Mouse (Mus musculus) midbrain, embryonic 12.5 days (tissue): ENCODE results near the gene 1700001O22Rik. TPM values are rescaled to one million over a fixed set of nuclear protein-coding genes. Genes with fewer than 3 reads are reported as not detected.

ENCODE experiments used
- ATAC-seq: fragments of 200-750 bp; cut with Nextera tagmentation; 2 replicates; pipeline ENCODE4 v1.8.0; 2017; ENCODE audit warnings: low read depth, moderate TSS enrichment, moderate library complexity; ENCODE audit not compliant: low FRiP score
- H3K27ac ChIP-seq: fragments of 300-500 bp; sonication (generic); replicated peaks from 2 replicates; pipeline ENCODE4 v1.5.1; 2016; ENCODE audit warnings: mild to moderate bottlenecking
- H3K27me3 ChIP-seq: fragments of 300-500 bp; sonication (generic); 2 replicates; pipeline ENCODE4 v1.6.1; 2016; ENCODE audit warnings: mild to moderate bottlenecking
- H3K36me3 ChIP-seq: fragments of 300-500 bp; sonication (generic); 2 replicates; pipeline ENCODE4 v1.6.1; 2016
- H3K4me1 ChIP-seq: fragments of 300-500 bp; sonication (generic); 2 replicates; pipeline ENCODE4 v1.6.1; 2016
- H3K4me2 ChIP-seq: fragments of 300-500 bp; sonication (generic); replicated peaks from 2 replicates; pipeline ENCODE4 v1.6.1; 2016; ENCODE audit warnings: mild to moderate bottlenecking, moderate library complexity
- H3K4me3 ChIP-seq: fragments of 300-500 bp; sonication (generic); 2 replicates; pipeline ENCODE4 v1.5.1; 2016; ENCODE audit warnings: mild to moderate bottlenecking
- H3K9ac ChIP-seq: fragments of 300-500 bp; sonication (generic); replicated peaks from 2 replicates; pipeline ENCODE4 v1.6.1; 2016; ENCODE audit warnings: mild to moderate bottlenecking, moderate library complexity
- H3K9me3 ChIP-seq: fragments of 300-500 bp; sonication (generic); 2 replicates; pipeline ENCODE4 v1.6.1; 2016; ENCODE audit warnings: mild to moderate bottlenecking
- WGBS: fragments of 180-500 bp; shearing (Covaris S2); methylation state at CpG from one replicate; pipeline ENCODE4 v1.1.7; 2016; 5-methylcytosine and 5-hydroxymethylcytosine counted together
- polyA plus RNA-seq: library from polyadenylated mRNA; unstranded; fragments of >200 nt; fragmentation: Nextera tagmentation; extraction: Ambion mirVana; gene quantifications from 2 replicates; pipeline ENCODE4 v1.2.1, GENCODE M21; 2016

Gene 1700001O22Rik
- polyA plus RNA-seq, 1 experiment from 2014 or later = 2.6 TPM

DNA sequence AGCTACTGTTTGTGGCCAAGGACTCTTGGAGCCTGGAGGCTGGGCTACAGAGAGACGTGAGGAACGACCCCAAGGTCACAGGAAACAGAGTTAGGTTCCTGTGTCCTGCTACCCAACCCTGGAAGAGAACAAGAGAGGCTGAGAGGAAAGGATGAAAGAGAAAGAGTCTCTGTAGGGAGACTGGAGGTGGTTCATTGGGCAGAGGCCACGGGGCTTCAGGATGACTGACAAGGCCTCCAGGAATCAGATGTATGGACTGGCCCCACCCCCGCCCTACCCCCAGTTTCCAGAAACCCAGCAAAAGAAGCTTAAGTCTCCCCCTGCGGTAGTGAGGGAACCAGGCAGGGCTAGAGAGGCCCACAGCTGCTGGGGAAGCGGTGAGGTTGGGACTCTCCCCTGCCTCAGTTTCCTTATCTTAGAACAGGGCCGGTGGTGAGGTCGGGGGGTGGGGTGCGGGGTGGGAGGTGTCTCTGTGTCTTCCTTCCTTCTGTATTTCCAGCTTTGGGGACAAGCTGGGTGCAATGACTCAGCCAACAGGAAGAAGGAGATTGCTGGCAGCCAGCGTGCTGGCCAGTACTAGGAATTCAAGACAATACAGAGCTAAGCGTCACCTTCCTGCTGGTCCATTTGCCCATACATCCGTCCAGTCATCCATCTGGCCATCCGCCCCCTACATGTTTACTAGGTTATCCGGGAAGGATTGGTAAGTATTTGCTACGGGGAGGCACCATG, 30.7 kb downstream of the 1700001O22Rik start:
- Histone ChIP-seq H3K27me3 (no peaks in the 10 kb centered on the region), H3K4me3 (no peak overlapping the region), H3K4me1 (peaks cover 26% of the 10 kb centered on the region), H3K4me2 (no peak overlapping the region), H3K36me3 (no peaks in the 10 kb centered on the region), H3K9ac (no peak overlapping the region; the same call in 1 of the 2 replicates), H3K9me3 (no peaks in the 10 kb centered on the region), H3K27ac (peak overlapping the region; percentile 86)
- WGBS = 41% methylated on average over 15 of the region's 15 CpGs
- ATAC-seq = no peak

DNA sequence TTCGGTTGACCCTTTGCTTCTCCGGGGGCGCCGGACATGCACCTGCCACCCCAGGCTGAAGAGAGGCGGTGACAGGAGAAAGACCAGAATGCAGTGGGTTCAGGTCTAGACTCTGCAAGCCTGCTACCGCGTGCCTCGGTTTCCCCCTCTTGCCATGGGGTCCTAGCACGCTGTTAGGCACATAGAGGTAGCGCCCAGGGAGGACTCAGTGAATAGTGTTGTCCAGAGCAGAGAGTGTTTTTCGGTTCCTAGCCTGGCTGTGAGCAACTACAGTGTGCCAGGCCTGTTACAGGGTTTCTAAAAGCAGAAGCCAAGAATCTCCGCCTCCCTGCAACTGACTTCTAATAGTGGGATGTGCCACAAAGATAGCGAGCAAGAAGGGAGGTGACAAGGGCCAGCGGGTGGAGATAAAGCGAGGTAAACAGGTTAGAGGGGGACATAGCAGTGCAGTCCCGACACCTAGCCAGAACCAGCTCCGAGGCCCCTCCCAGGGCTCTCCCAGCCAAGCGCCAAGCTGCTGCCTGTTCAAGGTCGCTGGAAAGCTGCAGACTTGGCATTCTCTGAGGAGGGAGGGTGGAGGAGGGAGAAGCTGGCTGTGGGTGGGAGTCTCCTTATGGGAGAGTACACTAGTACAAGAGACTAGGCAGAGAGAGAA, 31.5 kb downstream of the 1700001O22Rik start:
- Histone ChIP-seq H3K4me1 (peaks cover 32% of the 10 kb centered on the region), H3K4me3 (peak overlapping the region; percentile 46), H3K9me3 (no peaks in the 10 kb centered on the region), H3K9ac (peak overlapping the region; percentile 71), H3K27ac (peak overlapping the region; percentile 86), H3K36me3 (no peaks in the 10 kb centered on the region), H3K27me3 (no peaks in the 10 kb centered on the region), H3K4me2 (peak overlapping the region; percentile 80)
- WGBS = 4% methylated on average over 19 of the region's 19 CpGs
- ATAC-seq = peak; percentile 54

DNA sequence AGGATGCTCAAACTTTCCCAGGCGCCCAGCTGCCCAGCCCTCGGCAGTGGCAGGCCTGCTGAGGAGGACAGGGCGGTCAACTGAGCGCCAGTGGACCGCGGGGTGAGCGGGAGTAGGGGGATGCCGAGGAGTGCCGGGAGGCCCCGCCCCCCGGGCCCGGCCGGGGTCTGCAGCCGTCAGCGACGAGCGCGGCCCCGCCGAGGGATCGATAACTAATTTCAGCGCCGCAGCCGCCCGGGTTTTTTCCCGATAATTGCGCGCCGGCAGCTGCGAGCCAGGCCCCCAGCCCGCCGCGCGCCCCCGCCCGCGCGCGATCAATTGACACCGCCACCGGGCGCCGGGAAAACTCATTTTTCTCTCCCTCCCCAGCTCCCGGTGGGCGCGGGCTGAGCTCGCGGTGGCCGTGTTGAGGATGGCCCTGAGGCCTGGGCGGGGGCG, 32.1 kb downstream of the 1700001O22Rik start:
- Histone ChIP-seq H3K4me1 (peaks cover 32% of the 10 kb centered on the region), H3K4me2 (peak overlapping the region; percentile 80), H3K36me3 (no peaks in the 10 kb centered on the region), H3K4me3 (peak overlapping the region; percentile 46), H3K27ac (peak overlapping the region; percentile 86), H3K9me3 (no peaks in the 10 kb centered on the region), H3K27me3 (no peaks in the 10 kb centered on the region), H3K9ac (peak overlapping the region; percentile 71)
- under 1% methylated on average over 50 of the region's 51 CpGs for WGBS
- ATAC-seq = peak; percentile 77

DNA sequence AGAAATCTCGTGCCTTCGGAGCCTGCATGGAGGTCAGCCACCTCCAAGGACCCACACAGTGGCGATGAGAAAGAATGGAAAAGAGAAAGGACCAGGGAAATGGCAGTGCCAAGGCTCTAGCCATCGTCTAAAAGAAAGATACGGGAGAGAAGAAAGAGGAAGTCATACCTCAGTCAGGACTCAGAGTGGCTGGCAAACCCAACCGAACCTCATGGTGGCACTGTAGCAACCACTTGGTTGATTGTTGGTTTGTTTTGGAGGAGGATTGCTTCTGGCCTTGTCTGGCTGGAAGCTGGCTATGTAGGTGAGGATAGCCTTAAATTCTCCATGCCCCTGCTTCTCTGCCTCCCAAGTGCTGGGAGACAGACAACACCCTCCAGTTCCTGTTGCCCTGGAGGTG, 34.3 kb downstream of the 1700001O22Rik start:
- H3K9ac ChIP-seq = no peak overlapping the region
- ATAC-seq = no peak
- WGBS = 61% methylated on average over 6 of the region's 6 CpGs
- H3K27me3 ChIP-seq = no peaks in the 10 kb centered on the region
- H3K9me3 ChIP-seq = peaks cover 10% of the 10 kb centered on the region; the same call in 1 of the 2 replicates
- no peaks in the 10 kb centered on the region for H3K36me3 ChIP-seq
- no peak overlapping the region for H3K4me3 ChIP-seq
- H3K4me1 ChIP-seq = peaks cover 32% of the 10 kb centered on the region
- H3K4me2 ChIP-seq = no peak overlapping the region
- no peak overlapping the region for H3K27ac ChIP-seq

DNA sequence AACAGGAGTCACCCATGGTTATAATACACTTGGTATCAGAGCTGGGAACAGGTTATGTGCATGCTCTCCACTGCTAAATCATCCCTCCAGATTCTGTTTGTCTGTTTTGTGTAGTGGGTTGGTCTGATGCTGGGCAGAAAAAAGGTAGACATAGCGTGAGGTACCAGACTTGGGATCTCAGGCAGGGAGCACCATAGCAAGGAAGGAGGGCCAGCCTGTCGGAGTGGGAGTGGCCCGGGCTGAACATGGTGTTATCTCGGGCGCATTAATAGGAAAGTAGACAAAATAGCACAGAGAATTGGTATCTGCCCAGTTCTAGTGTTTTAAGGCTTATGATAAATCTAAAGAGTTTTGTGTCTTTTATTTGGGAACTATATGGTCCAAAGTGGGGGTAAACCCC, 34.9 kb downstream of the 1700001O22Rik start:
- WGBS = 81% methylated on average over 5 of the region's 5 CpGs

DNA sequence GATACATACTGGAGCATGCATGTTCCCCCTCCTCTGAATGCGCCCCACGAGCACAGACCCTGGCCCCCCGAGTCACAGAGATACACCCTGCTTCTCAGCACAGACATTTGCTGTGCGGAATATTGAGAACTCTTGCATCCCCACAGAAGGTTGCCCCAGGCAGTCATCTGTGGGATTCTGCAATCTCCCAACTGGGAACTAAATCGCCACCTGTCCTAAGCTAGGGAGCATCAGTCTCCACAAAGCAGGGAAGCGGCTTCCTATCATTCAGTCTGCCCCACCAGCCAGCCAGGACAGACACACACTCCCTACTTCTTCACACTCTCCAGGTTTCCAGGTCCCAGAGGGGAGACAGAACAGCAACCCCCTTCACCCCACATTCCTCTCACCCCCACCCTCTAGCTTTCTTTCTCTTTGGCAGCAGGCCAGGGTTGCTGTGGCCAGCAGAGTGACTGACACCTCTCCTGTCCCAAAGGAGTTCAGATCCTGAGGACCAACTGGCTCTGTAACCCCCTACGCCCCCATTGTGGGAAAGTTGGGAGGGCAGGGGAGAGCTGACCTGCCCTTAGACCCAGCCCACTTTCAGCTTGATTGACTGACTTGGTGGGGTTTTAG, 35.7 kb downstream of the 1700001O22Rik start:
- no peaks in the 10 kb centered on the region for H3K36me3 ChIP-seq
- no peak overlapping the region for H3K9ac ChIP-seq
- ATAC-seq = no peak
- H3K4me2 ChIP-seq = no peak overlapping the region
- no peaks in the 10 kb centered on the region for H3K27me3 ChIP-seq
- no peak overlapping the region; the same call in 1 of the 2 replicates for H3K27ac ChIP-seq
- H3K4me3 ChIP-seq = no peak overlapping the region
- WGBS = 86% methylated on average over 7 of the region's 7 CpGs
- H3K9me3 ChIP-seq = peaks cover 10% of the 10 kb centered on the region; the same call in 1 of the 2 replicates
- peaks cover 29% of the 10 kb centered on the region for H3K4me1 ChIP-seq

More for the DNA sequence above, 34.9 kb downstream of the 1700001O22Rik start:
- H3K4me2 ChIP-seq = no peak overlapping the region
- no peak overlapping the region for H3K27ac ChIP-seq
- no peak for ATAC-seq
- H3K9me3 ChIP-seq = peaks cover 10% of the 10 kb centered on the region; the same call in 1 of the 2 replicates
- no peak overlapping the region for H3K4me3 ChIP-seq
- no peak overlapping the region for H3K9ac ChIP-seq
- no peaks in the 10 kb centered on the region for H3K27me3 ChIP-seq
- H3K4me1 ChIP-seq = peaks cover 32% of the 10 kb centered on the region
- H3K36me3 ChIP-seq = no peaks in the 10 kb centered on the region

DNA sequence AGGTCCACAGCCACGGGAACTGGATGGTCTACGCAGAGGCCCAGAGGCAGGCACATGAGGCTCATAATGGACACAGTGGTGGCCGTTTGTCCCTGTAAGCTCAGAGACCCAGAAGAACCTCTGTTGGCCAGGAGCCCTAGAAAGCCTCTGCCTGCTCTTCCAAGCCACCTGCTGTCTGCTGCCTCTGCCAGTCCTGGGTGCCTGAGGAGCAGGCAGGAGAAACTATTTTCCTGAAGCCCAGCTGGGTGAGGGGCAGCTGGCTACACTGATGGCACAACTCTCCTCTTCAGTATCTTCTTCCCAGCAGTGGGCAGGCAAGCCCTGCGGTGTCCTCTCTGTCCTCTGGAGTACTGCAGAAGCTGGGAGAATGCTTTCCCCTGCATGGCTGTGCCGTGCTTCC, 37.0 kb downstream of the 1700001O22Rik start:
- no peak overlapping the region for H3K4me2 ChIP-seq
- no peak overlapping the region for H3K4me3 ChIP-seq
- 82% methylated on average over 5 of the region's 5 CpGs for WGBS
- H3K36me3 ChIP-seq = no peaks in the 10 kb centered on the region
- no peak for ATAC-seq
- H3K9me3 ChIP-seq = peaks cover 10% of the 10 kb centered on the region; the same call in 1 of the 2 replicates
- H3K4me1 ChIP-seq = peaks cover 16% of the 10 kb centered on the region
- no peak overlapping the region for H3K27ac ChIP-seq
- H3K9ac ChIP-seq = no peak overlapping the region
- H3K27me3 ChIP-seq = no peaks in the 10 kb centered on the region

DNA sequence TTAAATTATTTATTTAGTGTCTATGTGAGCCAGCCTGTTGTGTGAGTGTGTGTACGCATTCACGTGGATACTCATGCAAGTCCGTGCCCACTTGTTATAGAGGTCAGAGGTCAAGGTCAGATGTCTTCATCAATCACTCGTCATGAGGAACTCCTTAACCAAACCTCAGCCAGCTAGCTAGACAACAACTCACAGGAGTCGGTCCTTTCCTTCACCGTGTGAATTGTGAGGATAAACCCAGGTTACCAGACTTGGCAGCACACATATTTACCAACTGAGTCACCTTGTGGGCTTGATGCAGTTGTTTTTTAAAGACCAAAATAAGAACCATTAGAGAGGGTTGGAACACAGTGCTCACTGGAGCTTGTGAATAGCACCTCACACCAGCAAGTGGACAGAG, 42.8 kb downstream of the 1700001O22Rik start:
- no peak for ATAC-seq
- no peak overlapping the region for H3K4me3 ChIP-seq
- whole genome bisulfite sequencing = 21% methylated on average over 6 of the region's 6 CpGs
- peaks cover 15% of the 10 kb centered on the region for H3K9me3 ChIP-seq
- no peaks in the 10 kb centered on the region for H3K27me3 ChIP-seq
- H3K9ac ChIP-seq = no peak overlapping the region
- peaks cover 34% of the 10 kb centered on the region for H3K4me1 ChIP-seq
- H3K27ac ChIP-seq = no peak overlapping the region
- H3K4me2 ChIP-seq = no peak overlapping the region
- no peaks in the 10 kb centered on the region for H3K36me3 ChIP-seq

DNA sequence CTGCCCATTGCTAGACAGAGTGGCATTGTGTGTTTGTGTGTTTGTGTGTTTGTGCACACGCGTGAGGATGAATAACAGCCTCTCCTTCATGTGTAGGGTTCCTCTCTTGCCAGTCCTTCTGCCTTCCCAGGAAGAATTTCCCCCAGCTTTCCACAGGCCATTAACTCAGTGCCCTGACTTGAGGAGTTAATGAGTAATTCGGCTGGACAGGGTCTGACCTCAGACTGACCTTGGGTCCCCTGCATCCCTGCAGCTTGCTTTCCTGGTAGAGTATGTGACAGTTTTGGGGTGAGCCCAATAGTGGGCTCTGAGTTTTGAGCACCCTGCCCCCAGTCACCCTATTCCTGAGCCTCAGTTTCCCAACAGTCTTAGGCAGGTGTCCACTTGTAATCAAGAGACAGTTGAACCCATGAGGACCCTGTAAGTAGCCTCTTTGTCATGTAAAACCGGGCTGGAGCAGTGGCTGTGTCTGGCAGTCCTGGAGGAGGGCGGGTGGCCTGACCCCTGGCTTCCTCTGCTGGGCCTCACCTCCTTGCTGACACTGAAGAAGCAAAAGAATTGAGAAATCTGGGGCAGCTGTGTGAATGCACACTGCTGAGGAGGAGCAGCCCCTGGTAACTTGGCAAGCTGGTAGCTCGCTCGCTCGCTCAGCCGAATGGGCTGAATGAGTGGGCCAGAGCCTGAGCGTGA, 43.5 kb downstream of the 1700001O22Rik start:
- peaks cover 34% of the 10 kb centered on the region for H3K4me1 ChIP-seq
- H3K4me2 ChIP-seq = no peak overlapping the region
- peak overlapping the region; percentile 83 for H3K27ac ChIP-seq
- H3K36me3 ChIP-seq = no peaks in the 10 kb centered on the region
- no peak overlapping the region for H3K4me3 ChIP-seq
- H3K27me3 ChIP-seq = no peaks in the 10 kb centered on the region
- H3K9me3 ChIP-seq = peaks cover 13% of the 10 kb centered on the region
- H3K9ac ChIP-seq = no peak overlapping the region
- ATAC-seq = no peak
- WGBS = 25% methylated on average over 10 of the region's 10 CpGs

DNA sequence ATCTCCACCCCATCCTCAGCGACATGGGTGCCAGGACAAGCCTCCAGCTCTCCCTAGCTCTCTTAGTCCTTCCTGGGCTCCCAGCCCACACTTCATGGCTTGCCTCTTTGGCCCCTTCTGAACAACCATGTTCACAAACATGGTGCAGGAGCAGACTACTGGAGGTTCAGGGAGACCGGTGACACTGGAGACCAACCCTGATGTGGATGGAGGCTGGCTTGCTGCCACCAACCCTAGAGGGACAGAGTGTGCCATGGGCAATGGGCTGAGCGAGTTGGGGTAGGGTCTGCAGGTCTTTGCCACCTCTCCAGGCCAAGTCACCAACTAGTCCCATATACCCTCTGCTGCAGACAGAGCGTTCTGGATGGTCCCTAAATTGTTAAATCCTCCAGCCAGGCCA, 44.0 kb downstream of the 1700001O22Rik start:
- Histone ChIP-seq H3K4me3 (no peak overlapping the region), H3K9ac (no peak overlapping the region), H3K4me2 (no peak overlapping the region), H3K27ac (peak overlapping the region; percentile 83), H3K4me1 (peaks cover 34% of the 10 kb centered on the region), H3K27me3 (no peaks in the 10 kb centered on the region), H3K9me3 (peaks cover 7% of the 10 kb centered on the region), H3K36me3 (no peaks in the 10 kb centered on the region)
- WGBS = 85% methylated on average over 4 of the region's 4 CpGs
- ATAC-seq = no peak

DNA sequence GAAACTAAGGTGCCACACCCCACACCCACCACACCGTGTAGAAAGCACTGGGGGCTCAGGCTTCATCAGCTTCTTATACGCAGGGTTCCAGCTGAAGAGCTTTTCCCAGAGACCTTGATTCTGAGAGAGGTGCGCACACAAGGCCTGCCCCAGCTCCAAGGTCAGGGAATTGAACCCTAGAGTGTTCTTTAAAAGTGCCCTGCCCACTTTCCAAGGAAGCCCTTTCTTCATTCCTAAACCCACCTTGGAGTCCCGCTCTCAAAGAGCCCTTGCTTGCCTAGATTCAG, 44.4 kb downstream of the 1700001O22Rik start:
- ATAC-seq = 0 out of 2 replicates have a peak, but pooled peaks have one; percentile 8
- Histone ChIP-seq H3K4me3 (no peak overlapping the region), H3K27me3 (peaks cover under 1% of the 10 kb centered on the region; the same call in 1 of the 2 replicates), H3K4me2 (peak overlapping the region; percentile 22; the same call in 1 of the 2 replicates), H3K27ac (peak overlapping the region; percentile 83), H3K4me1 (peaks cover 34% of the 10 kb centered on the region), H3K9ac (no peak overlapping the region), H3K9me3 (peaks cover 7% of the 10 kb centered on the region), H3K36me3 (no peaks in the 10 kb centered on the region)
- 33% methylated on average over 4 of the region's 4 CpGs for WGBS
